Mouse (Mus musculus): ENCODE results near the gene Sf1.

Gene Sf1

DNA sequence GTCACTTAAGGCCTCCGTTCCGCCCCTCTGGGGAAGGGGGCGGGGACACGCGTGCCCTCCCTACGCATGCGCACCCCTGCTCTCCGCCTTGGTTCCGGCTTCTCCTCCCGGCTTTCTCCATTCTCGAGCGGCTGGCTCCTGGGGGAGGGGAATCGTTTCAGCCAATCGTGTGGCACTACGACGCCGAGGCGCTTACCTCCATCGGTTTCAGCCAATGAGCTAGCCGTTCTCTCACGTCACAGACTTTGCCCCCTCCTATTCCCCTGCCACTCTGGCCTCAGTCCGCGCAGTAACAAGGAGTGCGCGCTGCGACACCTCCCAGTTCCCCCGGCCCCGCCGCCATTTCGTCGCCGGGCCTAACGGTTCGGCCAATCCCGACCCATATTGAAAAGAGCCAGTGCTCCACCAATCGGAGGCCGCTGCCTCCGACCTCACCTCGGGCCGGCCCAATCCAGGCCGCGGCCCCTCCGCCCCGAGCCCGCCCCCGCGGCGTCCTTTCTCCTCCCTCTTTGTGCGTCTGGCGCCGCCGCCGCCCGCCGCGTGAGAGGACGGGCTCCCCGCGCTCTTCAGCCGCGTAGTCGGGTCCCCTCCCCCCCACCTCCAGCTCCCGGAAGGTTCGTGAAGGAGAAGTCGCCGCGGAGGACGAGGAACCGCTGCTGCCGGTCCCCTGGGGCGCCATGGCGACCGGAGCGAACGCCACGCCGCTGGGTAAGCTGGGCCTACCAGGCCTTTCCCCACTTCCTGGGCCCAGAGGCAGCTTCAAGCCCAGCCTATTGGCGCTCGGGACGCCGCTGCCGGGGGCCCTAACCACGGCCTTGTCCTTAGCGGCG lies at the start of gene Sf1:
TSS of gene Sf1 (plus strand) at position 280 of the 830 bp plus-strand sequence.
- DNase-seq (ENCODE audit: low read depth in 2 of 2, low spot score in 2 of 2): peak; percentile 100

DNA sequence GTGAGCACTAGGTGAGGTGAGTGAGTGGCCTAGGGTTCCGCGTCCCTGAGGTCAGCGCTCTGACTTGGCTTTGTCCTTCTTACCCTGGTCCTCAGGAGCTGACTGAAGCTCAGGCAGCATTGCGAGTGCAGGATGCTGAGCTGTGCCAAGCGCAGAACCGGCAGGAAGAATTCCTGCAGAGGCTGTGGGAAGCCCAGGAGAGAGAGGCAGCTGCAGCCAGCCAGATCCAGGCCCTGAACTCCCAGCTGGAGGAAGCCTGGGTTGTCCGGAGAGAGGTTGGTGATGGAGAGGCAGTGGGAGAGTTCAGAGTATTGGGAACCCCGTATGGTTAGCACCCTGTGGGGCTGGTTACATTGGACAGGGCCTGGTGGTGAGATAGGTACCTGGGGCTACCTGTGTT lies 49.7 kb upstream of the Sf1 start:
- DNase-seq (ENCODE audit: low read depth in 2 of 2, low spot score in 2 of 2): no peak

DNA sequence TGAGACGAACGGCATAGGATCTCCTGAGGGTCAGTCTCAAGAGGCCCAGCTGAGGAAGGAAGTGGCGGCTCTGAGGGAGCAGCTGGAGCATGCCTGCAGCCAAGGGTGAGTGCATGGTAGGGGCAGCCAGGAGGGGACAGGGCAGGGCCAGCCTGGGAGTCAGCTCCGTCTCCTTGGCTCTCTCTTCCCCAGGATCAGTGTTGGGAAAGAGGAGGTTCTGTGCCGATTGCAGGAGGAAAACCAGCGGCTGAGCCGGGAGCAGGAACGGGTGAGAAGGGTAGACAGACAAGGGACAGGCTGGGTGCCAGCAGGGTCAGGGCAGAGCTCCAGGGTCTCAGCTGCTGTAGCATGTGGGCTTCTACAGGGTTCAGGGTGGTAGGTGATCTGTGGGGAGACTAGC lies 49.0 kb upstream of the Sf1 start:
- DNase-seq (ENCODE audit: low read depth in 2 of 2, low spot score in 2 of 2): no peak

DNA sequence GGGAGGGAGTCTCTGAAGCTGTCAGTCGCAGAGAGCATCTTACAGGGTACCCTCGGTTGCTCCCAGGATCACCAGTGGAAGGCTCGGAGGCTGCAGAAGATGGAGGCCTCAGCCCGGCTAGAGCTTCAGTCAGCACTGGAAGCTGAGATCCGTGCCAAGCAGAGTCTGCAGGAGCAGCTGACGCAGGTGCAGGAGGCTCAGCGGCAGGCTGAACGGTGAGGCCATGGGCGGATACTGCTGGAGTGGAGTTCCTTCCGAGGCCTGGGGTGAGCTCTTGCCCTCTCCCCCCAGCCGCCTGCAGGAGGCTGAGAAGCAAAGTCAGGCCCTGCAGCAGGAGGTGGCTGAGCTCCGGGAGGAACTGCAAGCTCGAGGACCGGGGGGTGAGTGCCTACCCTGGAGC lies 47.9 kb upstream of the Sf1 start:
- no peak for DNase-seq (ENCODE audit: low read depth in 2 of 2, low spot score in 2 of 2)

DNA sequence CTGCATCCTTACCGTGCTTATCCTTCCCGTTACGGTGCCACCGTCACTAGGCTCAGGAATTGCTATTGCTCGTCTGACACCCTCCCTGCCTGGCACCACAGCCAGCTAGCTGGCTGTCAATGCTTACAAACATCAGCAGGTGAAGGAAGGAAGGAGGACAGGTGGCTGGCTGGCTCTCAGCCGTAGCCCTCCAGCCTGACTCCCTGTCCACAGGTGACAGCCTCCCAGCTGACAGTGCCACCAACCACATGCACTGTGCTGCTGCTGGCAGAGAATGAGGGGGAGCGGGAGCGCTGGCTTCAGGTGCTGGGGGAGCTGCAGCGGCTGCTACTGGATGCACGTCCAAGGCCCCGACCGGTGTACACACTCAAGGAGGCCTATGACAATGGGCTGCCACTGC lies 45.3 kb upstream of the Sf1 start:
- DNase-seq (ENCODE audit: low read depth in 2 of 2, low spot score in 2 of 2): no peak

DNA sequence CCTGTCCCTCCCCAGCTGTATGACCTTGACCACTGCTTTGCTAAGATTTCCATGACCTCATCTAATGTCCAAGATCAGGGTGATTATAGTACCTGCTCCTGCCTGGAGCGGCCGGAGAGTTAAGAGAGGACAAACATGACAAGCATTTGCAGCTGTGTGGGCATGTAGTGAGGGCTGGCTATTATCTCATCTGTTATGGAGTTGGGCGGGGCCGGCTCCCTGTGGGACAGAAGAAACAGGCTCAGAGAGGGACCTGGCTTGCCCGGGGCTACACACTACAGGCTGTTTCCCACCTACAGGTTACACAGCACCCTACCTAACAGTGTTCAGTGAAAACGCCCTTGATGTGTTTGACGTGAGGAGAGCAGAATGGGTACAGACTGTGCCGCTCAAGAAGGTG lies 42.1 kb upstream of the Sf1 start:
- no peak for DNase-seq (ENCODE audit: low read depth in 2 of 2, low spot score in 2 of 2)

DNA sequence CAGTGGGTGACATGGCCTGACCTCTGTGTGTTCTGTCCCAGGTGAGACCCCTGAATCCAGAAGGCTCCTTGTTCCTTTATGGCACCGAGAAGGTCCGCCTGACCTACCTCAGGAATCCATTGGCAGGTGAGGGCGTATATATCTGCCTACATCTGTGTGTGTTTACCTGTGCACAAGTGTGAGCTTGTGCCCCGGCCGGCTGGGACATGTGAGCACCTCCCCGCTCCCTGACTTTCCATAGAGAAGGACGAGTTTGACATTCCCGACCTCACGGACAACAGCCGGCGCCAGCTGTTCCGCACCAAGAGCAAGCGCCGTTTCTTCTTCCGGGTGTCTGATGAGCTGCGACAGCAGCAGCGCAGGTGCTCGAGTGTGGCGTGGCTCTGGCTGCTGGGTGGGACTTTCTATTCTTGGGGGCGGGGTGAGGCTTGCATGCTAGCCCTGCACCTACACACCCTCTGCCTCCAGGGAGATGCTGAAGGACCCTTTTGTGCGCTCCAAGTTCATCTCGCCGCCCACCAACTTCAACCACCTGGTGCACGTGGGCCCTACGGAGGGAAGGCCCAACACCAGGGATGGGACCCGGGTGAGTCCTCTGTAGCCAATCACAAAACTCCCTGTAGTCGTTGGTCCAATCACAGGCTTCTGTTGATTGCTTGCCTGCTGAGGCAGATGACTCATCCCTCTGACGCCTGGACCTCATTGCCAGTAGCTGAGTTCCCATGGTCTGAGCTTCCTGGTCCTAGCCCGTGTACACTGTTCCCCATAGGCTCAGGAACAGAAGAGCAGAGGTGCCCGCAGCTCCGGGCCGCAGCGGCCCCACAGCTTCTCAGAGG lies 41.5 kb upstream of the Sf1 start:
- no peak for DNase-seq (ENCODE audit: low read depth in 2 of 2, low spot score in 2 of 2)

DNA sequence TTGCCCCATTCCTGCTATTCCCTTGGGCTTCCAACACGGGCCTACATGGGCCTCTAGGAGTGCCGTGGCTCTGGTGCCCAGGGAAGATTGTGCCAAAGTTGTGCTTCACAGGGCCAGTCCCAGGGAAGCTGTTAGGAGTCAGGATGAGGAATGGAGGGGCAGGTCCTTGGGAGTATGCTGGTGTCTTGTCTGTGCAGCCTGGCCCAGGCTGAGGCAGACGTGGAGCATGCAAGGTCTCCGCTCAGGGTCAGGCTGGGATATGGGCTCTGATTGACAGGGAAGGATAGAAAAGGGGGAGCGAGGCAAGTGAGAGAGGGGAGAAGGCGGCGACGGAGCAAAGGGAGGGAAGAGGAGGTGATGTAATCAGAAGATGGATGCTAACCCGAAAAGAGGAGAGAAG lies 38.7 kb upstream of the Sf1 start:
- DNase-seq (ENCODE audit: low read depth in 2 of 2, low spot score in 2 of 2): no peak

DNA sequence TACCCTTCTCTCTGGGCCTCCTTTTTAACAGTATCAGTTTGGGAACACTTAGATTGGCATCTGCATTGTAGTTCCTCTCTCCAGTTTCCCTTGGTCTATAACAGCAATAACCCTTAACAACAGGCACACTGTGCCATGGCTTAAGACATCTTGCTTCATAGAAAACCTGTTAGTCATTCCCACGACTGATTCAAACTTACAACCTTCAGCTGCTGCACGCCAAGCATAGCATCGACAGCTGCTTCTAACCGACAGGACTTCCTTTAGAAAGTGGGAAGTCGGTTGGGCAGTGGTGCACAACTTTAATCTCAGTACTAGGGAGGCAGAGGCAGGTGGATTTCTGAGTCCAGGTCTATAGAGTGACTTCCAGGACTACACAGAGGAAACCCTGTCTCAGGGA lies 32.3 kb upstream of the Sf1 start:
- no peak for DNase-seq (ENCODE audit: low read depth in 2 of 2, low spot score in 2 of 2)

DNA sequence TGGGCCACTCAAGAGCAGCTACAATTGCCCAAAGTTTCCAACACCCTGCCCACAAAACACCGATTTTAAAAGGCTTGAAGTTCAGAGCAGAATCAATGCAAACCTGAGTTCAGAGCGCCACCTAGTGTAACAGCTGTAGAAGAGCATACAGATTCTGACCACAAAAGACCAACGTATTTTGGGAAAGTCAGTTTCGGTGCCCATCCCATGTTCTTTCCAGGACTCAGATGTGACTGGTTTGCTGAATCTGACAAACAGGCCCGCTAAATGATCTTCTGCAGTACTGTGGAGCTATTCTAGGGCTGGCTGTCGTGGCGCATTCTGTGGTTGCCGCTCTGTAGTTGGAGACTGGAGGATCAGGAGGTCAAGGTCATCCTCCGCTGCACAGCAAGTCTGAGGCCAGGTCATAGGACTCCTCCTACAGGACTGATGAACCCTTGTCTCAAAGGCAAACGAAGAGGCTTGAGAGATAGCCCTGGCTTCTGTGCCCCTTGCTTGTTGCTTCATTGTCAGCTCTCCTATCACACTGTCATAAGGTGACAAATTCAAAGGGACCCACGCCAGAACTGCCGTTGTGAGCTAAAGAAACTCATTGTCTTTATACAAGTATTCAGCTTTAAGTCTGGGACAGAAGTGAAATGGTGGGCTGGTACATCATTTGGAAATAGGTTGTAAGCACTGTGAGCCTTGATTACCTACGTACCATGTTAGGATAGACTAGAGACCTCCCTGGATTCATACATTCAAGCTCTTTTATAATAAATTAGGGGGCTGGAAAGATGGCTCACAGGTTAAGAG lies 31.6 kb upstream of the Sf1 start:
- peak; percentile 67 to 75 for DNase-seq (ENCODE audit: low read depth in 2 of 2, low spot score in 2 of 2)

DNA sequence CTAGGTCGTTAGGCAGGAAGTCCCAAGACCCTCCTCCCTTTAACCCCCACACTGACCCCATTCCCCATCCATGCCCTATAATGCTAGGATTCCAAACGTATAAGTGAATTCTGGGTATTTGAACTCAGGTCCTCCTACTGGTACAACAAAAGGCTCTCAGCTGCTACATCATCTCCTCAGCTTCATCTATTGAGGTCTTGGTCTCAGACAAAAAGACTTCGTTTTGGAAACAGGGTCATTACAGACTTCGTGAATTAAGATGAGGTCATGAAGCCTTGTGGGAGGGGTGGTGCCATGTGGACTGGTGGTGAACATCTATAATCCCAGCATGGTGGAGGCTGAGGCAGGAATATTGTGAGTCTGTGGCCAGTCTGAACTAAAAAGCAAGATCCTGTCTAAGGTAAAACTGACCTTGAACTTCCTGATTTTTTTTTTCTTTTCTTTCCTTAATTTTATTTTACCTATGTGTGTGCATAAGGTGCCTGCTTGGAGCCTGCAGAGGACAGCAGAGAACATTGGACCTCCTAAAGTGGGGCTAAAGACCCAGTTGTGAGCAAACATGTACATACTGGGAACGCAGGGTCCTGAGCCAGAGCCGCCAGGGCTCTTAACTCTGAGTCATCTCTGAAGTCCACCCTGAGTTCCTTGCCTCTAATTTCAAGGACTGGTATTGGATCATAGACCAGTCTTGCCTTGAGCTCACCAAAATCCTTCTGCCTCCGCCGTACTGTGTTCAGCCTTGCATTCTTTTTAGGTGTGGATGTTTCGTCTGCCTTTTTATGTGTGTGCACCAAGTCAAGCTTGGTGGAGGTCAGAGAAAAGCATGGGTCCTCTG lies 29.5 kb upstream of the Sf1 start:
- no peak for DNase-seq (ENCODE audit: low read depth in 2 of 2, low spot score in 2 of 2)

DNA sequence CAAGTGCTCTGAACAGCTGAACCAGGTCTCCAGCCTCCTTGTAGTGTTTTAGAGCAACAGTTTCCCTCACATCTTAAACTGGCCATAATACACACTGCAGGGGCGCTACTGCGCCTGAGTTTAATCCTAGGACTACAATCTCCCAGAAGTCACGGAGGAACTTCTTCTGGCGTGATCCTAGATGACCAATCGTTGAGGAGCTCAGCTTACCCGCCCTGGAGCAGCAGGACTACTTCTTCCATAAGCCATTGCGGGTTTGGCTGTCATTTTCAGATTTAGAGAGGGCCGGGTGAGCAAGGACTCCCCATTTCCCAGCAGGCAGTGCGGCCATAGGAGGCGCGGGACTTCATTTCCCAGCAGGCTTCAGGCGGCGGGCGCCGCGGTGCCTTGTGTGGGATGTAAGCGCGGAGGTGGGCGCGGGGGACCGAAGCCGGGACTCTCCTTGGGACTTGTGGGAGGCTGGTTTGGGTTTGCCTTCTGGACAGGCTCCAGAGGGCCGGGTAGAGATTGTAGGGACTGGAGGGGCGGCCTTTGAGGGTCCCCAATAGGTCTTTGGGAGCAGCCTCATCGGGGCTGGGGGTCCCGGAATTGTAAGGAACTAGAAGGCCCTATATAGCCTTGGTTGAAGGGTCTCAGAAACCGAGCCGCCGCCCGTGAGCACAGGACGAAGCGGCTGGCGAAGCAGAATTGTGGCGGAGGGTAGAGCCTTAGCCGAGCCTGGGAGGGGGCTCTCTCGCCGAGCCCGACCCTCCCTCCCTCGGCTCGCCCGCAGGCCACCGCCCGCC lies 28.6 kb upstream of the Sf1 start, which contains the start of gene Men1:
TSS of gene Men1 (plus strand) at position 307 of the 785 bp plus-strand sequence.
- DNase-seq (ENCODE audit: low read depth in 2 of 2, low spot score in 2 of 2): peak; percentile 78 to 84

DNA sequence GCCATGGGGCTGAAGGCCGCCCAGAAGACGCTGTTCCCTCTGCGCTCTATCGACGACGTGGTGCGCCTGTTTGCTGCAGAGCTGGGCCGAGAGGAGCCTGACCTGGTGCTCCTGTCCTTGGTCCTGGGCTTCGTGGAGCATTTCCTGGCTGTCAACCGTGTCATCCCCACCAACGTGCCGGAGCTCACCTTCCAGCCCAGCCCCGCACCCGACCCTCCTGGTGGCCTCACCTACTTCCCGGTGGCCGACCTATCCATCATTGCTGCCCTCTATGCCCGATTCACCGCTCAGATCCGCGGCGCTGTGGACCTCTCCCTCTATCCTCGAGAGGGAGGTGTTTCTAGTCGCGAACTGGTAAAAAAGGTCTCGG lies 28.0 kb upstream of the Sf1 start:
- DNase-seq (ENCODE audit: low read depth in 2 of 2, low spot score in 2 of 2): no peak

DNA sequence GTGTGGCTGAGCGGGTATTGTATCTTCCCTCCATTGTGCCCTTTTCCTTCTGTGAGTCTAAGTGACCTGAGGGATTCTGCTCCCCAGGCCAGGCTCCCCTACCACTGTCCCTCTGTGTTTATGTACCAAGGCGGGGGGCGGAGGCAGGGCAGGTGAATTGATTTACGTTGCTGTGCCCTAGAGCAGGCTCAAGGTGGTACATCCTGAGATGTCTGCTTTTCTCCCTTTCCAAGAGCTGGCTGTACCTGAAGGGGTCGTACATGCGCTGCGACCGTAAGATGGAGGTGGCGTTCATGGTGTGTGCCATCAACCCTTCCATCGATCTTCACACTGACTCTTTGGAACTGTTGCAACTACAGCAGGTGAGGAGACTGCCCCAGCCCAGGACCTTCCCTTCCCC lies 26.6 kb upstream of the Sf1 start:
- no peak for DNase-seq (ENCODE audit: low read depth in 2 of 2, low spot score in 2 of 2)

DNA sequence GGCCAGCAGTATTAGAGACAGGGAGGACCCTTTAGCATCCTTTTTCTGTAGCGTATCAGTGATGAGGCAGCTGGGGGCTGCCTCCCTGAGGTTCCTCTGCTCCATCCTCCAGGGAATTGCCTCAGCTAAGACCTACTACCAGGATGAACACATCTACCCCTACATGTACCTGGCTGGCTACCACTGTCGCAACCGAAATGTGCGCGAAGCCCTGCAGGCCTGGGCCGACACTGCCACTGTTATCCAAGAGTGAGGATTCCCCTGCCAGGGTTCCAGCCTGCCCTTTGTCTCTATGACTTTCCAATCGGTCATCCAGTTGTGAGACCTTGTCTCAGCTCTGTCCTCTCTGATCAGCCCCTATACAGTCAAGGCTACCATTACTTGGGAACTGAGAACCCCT lies 25.3 kb upstream of the Sf1 start:
- DNase-seq (ENCODE audit: low read depth in 2 of 2, low spot score in 2 of 2): no peak

DNA sequence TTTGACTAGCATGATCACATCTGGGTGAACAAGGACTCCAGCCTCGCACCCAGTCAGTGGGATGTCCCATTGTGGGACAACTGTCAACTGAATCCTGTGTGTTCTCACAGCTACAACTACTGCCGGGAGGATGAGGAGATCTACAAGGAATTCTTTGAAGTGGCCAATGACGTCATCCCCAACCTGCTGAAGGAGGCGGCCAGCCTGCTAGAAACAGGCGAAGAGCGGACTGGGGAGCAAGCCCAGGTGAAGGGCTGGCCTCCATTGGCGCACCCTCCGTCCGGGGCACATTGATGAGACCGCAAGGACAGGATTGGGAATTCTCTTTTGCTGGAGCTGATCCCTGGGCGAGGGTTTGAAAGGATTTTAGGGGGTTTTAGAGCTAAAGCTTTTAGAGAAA lies 24.8 kb upstream of the Sf1 start:
- DNase-seq (ENCODE audit: low read depth in 2 of 2, low spot score in 2 of 2): no peak

DNA sequence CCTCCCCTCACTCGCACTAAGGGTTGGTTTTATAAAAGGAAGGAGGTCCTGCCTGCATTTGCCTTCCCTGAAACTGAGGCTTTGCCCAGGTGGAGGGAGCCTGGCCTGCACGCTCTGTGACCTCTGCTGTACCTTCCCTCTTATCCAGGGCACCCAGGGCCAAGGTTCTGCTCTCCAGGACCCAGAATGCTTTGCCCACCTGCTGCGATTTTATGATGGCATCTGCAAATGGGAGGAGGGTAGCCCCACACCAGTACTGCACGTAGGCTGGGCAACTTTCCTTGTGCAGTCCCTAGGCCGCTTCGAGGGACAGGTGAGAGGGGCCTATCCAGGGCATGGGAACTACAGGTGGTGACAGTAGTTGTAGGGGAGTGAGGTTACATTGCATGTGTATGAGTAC lies 24.3 kb upstream of the Sf1 start:
- DNase-seq (ENCODE audit: low read depth in 2 of 2, low spot score in 2 of 2): no peak

DNA sequence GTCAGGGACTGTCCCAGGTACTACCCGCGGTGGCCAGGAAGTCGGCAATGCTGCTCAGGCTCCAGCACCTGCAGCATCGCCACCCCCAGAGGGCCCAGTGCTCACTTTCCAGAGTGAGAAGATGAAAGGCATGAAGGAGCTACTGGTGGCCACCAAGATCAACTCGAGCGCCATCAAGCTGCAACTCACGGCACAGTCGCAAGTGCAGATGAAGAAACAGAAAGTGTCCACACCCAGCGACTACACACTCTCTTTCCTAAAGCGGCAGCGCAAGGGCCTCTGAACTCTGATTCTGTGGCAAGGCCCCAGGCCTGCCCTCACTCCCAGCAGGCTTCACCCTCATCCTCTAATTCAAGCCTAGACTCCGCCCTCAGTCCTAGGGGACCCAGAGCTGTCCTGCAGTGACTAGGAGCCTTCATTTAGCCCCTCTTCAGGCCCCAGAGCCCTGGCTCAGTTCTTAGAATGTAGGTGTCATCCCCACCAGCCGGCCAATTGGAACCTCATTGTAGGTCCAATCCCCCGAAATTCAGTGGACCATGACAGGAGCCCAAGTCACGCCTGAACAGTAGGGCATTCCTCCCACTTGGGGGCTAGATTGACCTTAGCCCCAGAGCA lies 23.5 kb upstream of the Sf1 start:
- peak; percentile 71 to 84 for DNase-seq (ENCODE audit: low read depth in 2 of 2, low spot score in 2 of 2)

Measured in CD8-positive naive resting alpha-beta T cell, adult 2 months (primary cell).